Mouse (Mus musculus) mouse embryonic stem cell (cell line): Measurements from ENCODE around the gene Mrpl49.

ENCODE experiments used
- in situ Hi-C, 2 experiments: fragments of 300-500 bp; cut with MboI; formaldehyde crosslinking; loops; 1 replicate in 1 of 2; 3 replicates in 1 of 2; pipeline ENCODE4 v1.14.3; 2019 to 2020; ENCODE audit warnings: low sequenced_read_pairs in 2 of 2, low pct_unique_long_range_greater_than_20kb in 1 of 2, mixed read lengths in 1 of 2; ENCODE audit not compliant: unreplicated experiment in 1 of 2

Mrpl49 gene

DNA sequence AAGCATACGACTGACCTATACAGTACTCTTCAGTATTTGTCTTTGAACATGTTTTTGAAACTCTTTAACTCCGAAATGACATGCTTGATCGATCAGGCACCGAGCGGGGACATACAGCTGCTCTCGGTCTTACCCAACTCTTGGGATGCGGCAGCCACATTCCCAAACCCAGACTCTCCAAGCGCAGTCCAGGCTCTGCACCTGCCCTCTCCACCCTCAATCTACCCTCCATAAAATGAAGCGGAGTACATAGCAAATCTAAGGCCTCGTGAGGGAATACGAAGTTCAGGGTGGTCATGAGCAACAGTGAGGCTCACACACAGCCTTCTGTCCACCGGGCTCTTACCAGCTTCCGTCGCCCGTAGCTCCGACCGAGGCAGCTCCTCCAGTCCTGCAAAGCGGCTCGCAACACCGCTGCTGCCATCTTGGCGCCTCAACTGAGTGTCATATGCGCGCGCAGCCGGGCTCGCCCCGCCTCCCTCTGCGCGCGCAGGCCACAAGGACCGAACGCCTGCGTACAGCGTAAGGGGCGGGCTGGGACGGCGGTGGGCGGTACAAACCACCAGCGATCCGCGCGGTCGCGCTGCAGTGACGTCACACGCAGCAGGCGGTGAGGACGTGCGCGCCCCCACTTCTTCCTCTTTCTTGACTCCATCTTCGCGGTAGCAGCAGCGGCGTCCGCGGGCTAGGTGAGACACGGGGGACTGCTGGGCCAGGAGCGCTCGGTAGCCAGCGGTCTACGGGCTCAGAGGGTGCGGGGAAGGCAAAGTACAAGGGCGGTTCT, at the start of gene Mrpl49, which contains the start of gene Fau:
Mrpl49 (minus strand) TSS at position 473 of the 784 bp plus-strand sequence.
Fau (plus strand) TSS at position 532 of the 784 bp plus-strand sequence.
- in situ Hi-C loops = no loop called here

DNA sequence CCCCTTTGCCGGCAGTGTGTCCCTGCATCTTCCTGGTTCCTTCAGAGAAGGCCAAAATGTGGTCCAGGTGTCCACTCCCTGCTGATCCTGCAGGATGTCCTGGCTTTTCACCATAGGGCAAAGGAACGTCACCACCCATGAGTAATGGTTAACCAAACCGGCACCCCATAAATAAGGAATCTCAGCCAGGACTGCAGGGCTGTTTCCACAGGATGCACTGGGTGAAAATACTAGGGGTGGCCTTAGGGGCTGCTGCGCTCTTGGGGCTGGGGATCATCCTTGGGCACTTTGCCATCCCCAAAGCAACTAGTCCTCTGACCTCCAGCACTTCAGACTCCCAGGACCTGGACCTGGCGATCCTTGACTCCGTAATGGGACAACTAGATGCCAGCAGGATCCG, 48.0 kb upstream of the Mrpl49 start, which contains the start of gene Naaladl1:
Naaladl1 (plus strand) TSS at position 197 of the 400 bp plus-strand sequence.
- in situ Hi-C loops = no loop called here

DNA sequence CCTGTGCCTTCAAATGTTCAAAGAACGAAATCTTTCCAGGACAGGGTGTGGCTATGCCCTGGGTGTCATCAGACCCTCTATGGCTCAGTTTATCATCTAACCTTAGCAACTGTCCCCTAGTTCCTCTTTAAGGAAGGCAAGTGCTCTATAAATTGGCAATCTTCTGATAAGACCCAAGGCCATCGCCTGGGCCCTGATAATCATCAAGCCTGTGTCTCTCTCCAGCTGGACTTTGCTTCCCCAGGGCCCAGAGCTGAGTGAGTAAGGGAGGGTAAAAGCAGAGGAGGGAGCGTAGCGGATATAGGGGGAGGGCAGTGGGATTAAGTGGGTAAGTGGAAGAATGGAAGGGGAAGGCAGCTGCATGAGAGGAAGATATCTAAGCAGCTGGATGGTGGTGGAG, 46.9 kb upstream of the Mrpl49 start:
- in situ Hi-C loops = no loop called here

DNA sequence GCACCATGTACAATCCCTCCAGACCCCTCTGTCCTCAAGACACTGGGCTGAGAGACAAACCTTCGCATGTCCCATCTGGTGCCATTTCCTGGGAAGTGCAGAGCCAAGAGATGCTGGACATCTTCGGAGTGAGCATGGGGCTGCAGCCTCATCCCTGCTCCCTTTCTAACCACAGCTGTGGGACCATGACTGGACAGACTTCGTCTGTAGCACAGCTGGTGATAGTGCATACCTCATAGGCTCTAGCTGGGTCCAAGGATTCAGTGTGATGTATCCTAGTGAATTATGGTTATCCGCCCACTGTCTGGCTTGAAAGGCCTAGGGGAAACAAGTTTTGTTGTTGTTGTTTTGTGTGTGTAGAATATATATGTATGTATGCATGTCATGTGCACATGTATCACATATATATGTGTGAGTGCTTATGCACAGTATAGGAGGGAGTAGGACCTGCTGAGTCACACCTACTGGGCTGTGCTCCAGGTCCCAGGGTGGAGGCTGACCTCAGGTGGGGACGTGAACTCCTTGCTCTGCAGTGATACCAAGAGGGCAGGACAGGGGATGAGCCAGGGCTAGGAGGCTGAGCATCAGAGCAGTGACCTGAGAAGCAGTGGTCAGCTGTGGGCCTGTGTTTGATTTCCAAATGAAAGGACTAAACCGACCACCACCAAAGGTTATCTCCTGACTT, 44.7 kb upstream of the Mrpl49 start:
- in situ Hi-C loops = no loop called here

DNA sequence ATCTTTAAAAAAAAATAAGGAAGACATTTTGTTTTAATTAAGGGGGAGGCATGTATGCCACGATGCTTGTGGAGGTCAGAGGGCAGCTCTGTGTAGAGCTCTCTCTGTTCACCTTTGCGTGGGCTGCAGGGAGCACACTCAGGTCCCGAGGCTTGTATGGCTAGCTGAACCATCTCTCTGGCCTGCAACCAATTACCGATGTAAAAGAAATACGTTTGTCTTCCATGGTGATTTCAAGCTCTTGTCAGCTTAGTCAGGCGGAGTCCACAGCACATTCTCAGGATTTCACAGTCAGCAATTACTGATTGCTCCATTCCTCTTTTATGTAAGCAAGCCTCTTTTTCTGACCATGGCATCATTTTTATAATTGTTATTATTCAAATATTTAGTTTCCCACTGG, 43.6 kb upstream of the Mrpl49 start:
- in situ Hi-C loops = no loop called here

DNA sequence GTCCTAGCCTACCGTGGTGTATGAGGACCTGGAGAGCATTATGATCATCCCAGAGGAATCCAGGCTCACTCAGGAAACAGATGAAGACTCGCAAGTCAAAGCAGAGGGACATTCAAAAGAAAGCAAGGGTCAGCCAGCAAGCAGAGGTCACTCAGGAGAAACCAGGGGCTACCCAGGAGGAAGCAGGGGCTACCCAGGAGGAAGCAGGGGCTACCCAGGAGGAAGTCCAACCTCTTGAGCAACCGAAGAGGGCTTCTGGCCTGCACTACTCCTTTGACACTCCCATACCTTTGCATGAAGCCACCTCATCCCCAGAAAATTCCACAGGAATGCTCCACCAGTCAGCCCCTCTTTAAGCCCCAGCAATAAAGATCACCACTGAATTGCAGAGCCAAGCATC, 40.3 kb upstream of the Mrpl49 start:
- in situ Hi-C loops = no loop called here

DNA sequence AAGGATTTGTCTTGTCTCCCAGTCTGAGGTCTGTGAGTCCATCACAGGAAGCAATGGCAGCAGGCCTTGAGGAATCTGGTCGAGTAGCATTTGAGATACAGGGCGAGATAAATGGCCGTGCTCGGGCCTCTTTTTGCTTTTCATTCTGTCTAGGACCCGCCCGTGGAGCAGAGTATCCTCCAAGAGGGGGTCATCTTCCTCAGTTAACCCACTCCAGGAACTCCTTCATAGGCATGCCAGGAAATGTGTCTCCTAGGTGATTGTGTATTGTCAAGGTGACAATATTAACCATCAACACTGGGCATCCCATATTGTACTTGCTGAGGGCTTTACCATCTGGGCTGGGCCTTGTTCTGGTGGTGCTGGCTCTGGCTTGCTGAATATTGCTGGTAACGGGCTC, 36.5 kb upstream of the Mrpl49 start, which contains the start of gene AC131692.1:
AC131692.1 (plus strand) TSS at position 301 of the 400 bp plus-strand sequence.
- in situ Hi-C loops = no loop called here

DNA sequence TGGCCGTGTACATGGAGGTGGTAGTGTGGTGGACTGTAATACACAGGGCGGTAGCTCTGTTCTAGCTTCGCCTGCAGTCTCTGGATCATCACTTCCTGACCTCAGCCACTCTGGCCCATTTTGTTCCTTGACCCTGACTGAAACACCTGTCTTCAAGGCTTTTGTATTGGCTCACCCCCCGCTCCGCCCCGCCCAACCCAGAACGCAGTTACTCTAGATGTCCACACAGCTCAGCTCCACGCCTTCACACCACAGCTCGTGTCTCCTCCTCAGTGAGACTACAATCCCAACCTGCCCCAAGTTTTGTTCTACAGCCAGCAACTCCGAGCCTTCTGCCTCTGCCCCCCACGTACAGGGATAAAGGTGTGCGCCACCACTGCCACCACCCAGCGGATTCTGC, 31.3 kb upstream of the Mrpl49 start:
- in situ Hi-C loops = no loop called here

DNA sequence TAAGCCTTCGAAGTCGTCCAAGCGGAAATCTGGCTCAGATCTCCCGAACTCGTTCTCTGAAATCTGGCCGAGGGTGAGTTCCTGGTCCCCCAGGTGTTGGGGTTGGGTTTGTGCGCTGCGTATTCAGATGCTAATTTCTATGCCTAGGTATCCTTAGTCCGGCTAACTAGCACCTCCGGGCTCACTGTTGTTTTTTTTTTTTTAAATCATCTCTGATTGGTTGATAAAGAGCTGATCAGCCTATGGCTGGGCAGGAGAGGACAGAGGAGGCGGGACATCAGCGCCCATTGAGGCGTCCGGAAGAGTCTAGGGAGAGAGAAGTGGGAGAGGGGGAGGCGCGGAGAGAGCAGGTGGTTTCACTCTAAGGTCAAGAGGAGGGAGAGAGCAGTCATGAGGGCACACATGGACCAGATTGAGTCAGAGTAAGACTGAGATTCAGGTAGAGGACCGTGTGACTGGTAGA, 27.9 kb upstream of the Mrpl49 start:
- in situ Hi-C loops = no loop called here

DNA sequence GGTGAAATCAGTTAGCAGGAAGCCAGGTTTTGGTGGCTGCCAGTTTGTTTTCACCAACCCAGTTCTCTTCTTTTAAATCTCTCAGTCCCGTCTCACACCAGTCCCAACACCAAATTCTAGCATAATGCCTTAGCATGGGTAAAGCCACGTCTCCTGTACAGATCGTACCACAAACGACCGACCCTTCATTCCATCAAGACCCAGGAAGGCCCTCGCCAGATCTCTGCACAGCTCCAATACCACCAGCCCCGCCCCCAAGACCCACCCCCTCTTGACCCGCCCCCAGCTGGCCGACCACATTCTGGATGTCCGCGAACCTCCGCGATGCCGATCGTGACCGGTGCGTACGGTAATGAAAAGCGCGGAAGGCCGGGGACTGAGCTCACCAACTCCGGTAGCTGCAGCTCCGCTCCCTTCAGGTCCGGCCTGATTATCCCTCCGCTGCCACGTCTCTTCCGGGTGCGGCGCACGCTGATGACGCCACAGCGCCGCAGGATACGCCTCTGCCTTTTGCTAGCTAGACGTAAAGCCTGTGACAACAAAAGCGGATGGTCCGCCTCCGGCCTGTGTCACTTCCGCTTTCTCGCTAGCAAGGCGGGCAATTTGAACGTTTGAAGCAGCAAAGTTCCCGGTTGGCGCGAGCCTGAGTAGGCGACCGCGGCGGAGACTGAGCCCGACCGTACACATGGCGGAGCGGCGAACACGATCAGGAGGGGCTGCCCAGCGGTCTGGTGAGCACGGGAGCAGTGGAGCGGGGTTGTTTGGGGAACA, 27.1 kb upstream of the Mrpl49 start, which contains the start of the genes Zfpl1 and Cdca5:
Zfpl1 (minus strand) TSS at position 479 of the 771 bp plus-strand sequence.
Cdca5 (plus strand) TSS at position 506 of the 771 bp plus-strand sequence.
- in situ Hi-C loops = no loop called here

DNA sequence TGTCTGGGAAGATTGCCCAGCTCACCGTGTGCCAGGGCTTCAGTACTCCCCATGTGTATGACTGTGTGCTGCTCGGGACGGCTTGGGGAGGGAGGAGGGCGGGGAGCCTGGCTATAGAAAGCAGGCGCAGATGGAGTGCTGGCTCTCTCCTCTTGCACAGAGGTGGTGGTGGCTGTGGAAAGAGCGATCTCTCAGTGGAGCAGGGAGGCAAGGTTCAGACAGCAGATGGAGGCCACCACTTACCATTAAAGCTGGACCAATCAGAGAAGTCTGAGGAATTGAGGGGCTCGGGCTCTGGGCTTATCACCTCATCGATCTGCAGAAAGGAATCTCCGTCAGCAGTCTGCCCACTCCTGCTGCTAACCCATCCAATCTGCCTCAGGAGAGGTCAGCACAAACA, 24.6 kb upstream of the Mrpl49 start, which contains the start of gene Gm28374:
Gm28374 (minus strand) TSS at position 101 of the 400 bp plus-strand sequence.
- in situ Hi-C loops = no loop called here

DNA sequence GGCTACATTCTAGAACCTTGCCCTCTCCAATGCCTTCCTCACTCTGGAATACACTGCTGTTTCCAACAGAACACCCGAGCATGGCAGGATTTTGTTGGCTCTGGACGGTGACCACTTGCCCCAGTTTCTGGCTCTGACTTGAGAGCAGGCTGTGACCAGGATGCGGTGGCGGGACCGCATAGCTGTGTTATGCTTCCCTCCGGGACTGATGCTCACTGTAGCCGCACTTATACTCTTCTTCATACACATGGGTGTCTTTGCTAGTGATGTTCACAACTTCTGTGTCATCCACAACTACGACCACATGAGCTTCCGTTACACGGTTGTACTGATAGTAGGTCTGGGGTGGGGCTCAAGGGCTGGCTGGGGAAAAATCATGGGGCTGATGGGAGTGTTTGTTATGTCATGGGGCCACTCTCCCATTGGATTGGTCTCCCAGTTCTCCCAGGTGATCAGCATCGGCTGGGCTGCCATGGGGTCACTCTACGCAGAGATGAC, 22.4 kb upstream of the Mrpl49 start, which contains the start of gene Tmem262:
Tmem262 (plus strand) TSS at position 51 of the 498 bp plus-strand sequence.
- in situ Hi-C loops = no loop called here

DNA sequence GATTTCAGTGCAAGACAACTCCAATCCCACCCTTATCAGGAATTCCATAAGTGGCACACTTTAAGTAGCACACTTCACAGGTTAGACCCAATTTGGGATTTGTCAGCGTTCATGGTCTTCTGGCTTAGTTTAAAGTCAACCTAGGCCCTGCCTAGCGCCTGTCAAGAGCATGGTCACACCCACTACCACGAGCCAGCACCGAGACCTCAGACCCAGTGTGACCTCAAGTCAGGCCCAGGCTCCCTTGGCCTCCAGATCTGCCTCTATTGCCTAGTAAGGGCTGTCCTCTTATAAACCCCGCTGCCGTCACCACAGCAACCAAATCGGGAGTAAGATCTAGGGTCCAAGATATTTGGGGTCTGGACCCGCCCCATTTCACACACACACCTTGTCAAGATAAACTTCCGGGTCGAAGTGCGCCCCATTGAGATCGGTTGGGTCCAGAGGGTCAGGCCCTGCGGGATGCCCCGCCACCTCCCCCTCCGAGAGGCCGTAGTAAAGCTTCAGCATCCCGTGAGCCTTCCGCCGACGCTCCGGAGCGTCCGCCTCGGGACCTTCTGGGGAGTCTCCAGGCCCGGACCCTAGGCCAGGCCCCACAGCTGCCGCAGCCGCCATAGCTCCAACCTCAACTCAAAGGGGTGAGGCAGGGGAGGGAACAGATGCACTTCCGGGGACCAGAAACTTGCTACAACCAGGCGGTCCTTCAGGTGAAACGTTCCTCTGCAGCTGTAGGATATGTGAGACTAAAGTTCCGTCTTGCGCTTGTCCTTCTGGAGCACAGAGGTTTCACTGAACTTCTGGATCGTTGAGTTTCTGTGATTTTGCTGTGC, 19.2 kb upstream of the Mrpl49 start, which contains the start of gene Vps51:
Vps51 (minus strand) TSS at position 668 of the 830 bp plus-strand sequence.
- in situ Hi-C loops = no loop called here

DNA sequence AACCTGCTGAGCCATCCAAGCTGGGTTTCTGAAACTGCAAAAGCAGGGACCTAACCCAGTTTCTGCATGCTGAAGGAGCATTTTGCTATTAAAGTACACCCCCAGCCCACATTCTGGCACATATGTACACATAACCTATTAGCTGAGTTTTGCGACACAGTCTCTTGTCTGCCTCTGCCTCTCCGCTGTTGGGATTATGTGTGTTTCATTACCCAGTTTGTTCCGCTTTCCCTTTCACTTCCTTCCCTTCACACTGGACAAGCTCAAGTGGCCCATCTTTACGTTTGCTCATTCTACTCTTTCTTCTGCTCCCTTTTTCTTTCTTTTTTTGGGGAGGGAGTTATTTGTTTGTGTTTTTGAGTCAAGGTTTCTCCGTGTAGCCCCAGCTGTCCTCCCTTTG, 16.3 kb upstream of the Mrpl49 start:
- in situ Hi-C loops = no loop called here

DNA sequence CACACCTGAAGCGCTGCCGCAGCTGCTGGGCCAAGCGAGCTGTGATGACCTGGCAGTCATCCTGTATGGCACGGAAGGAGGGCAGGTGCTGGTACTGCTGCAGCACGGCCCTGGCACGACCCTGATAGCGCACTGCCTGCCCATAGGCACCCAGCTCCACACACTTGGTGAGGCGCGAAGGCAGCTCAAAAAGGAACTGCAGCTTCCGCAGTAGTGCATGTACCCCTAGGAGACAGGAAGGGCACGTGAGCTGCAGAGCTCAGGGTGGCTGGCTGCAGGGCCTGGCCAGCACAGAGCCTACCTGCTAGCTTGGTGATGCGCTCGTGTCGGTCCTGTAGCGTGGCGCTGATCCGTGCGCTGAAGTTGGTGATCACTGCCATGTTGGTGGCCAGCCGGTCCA, 13.7 kb upstream of the Mrpl49 start:
- in situ Hi-C loops = no loop called here

DNA sequence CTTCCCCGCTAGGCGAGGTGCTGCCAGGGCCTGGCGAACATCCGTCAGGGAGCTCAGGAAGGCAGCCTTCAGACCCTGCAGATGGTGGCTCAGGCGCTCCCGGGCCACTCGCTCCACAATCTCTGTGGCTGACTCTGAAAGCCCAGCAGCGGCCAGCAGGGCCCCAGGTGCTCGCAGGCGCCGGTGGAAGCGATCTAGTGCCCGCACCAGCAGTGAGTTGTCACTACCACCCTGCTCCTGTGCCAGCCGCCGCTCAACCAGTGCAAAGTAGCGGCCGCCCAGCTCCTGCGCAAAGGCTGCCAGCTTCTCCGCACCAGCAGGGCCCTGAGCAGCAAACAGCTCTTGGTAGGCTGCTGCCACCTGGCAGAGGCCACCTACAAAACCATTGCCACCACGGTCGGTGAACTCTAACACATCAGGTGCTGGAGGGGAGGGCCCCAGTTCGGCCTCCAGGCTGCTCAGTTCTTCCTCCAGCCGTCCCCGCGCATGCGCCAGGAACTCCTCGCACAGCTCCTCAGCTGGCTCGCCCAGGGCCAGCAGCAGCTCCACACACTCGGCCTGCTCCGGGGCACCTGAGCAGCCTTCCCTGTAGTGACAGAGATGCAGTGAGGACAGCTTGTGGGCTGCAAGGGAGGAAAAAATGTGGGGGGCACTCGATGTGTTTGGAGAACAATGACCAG, 13.1 kb upstream of the Mrpl49 start:
- in situ Hi-C loops = no loop called here

DNA sequence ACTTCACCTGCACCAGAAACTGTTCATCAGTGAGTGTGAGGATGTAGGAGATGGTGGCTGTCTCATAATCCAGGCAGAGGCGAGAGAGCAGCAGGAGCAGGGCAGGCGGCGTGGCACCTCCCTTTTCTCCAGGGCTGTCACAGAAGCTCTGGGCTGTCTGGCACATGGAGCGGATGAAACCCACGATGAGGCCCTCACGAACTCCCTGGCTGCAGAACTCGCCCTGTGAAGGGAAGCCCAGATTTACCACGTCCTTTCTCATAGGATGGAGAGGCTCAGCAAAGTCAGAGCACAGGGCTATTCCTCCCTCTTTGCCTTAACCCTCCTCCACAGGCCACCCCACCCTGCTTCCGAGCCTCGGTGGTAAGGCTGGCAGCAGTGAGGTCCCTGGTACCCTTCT, 12.3 kb upstream of the Mrpl49 start:
- in situ Hi-C loops = no loop called here
